Mouse (Mus musculus) urinary bladder, adult 18-20 months (tissue): ENCODE results near the gene Nxf1.
A peak's percentile ranks its signal among the peaks of the same experiment; 100 is the strongest.

ENCODE experiments used
- DNase-seq, 2 experiments: peaks; one replicate each; pipeline ENCODE4 v3.0.0; 2022; ENCODE audit warnings: low spot score in 2 of 2, mixed read lengths in 2 of 2

Gene Nxf1

GRCm38 (mm10) chr19:8818801-8819595 lies 62.1 kb downstream of the Nxf1 start, which contains the start of gene Ttc9c:
Gene Ttc9c (minus strand): TSS chr19:8819333.
- DNase-seq = peak; percentile 84 to 96

DNA sequence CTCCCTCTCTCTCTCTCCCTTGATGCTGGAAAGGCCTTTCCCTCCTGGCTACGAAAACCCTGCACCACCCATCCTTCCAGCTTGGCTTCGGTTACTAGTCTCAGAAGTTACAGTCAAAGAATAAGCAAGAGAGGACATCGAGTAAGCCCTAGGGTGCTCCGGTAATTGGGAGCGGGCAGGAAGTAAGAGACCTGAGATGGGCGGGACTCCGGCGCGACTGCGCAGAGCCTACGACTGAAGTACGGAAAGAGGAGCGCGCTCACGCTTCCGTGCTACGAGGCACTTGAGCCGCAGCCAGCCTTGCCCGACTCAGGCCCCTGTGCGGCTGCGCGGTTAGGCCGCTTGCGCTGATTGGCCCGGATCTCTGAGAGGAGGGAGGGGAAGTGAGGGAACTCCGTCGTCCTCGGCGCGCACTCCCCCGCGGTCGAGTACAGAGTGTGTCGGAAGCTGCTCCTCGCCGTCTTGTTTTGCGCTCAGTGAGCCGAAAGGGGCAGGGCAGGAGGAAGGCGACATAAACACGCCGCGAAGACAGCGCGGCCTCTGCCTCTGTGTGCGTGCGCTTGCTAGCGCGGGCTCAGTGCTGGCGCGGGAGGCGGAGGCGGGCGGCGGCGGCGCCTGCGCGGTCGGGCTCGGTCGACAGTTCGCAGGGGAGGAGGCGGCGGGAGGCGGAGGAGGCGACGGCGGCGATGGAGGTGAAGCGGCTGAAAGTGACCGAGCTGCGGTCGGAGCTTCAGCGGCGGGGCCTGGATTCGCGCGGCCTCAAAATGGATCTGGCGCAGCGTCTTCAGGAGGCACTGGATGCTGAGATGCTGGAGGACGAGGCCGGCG lies 62.9 kb downstream of the Nxf1 start, which contains the start of gene Hnrnpul2:
Hnrnpul2 (plus strand) TSS at position 415 of the 828 bp plus-strand sequence.
- peak; percentile 94 to 98 for DNase-seq
